Mouse (Mus musculus): ENCODE data around the gene Polr2g. TPM values are rescaled to one million over a fixed set of nuclear protein-coding genes. Genes with fewer than 3 reads are reported as not detected.

Gene Polr2g
- polyA plus RNA-seq, 1 experiment from 2014 or later = 129 TPM

DNA sequence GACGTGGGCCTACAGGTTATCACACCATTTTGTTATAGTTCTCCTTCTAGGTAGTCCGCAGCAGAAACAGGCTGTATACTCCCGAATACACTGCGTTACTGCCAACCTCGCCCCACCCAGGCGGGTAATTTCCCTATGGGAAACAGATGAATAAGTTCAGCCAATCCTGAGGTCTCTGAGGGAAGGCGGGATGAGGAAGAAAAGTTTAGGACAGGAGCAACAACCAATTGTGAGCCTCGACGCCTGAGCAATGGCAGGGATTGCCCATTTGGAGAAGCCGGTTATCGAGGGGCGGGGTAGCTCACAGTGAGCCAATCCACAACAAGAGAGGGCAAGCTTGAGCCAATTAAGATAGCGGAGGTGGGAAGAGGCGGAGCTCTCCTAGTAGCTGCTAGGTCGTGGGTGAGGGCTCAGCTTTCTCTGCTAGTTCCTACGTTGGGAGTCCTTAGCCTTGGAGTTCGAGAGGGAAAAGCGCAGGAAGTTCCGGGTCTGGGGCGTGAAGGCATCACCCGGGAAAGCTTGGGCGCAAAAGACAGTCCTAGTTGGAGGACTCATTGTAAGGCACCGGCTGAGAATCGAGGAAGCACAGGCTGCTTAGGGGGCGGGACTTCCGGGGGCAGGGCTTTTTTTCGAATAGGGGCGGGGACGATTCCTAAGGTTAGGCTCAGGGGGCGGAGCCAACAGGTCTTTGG is 3.9 kb upstream of the Polr2g start, which contains the start of gene Zbtb3:
Gene Zbtb3 (plus strand): TSS at position 426 of the 692 bp plus-strand sequence.
- Histone ChIP-seq H3K27me3 (ENCODE audit: control insufficient read depth, insufficient read depth, low read length) (no peaks in the 10 kb centered on the region), H3K27ac (ENCODE audit: low read length) (peak within 1 kb of the TSS; percentile 94), H3K9ac (ENCODE audit: low read length) (peak within 1 kb of the TSS; percentile 80), H3K9me3 (replicated peaks; ENCODE audit: control insufficient read depth, low read length) (no peaks in the 10 kb centered on the region), H3K4me2 (ENCODE audit: low read depth, low read length) (peak within 1 kb of the TSS; percentile 82), H3K4me3 (replicated peaks; ENCODE audit: low read length) (peak within 1 kb of the TSS; percentile 83), H3K4me1 (ENCODE audit: control insufficient read depth, insufficient read depth, low read length) (peaks cover 10% of the 10 kb centered on the region), H3K36me3 (ENCODE audit: control insufficient read depth, insufficient read depth, low read length) (peaks cover 7% of the 10 kb centered on the region; the same call in 1 of the 2 replicates)
- ATAC-seq (ENCODE audit: insufficient read depth, low FRiP score) = peak; percentile 97
- WGBS = under 1% methylated on average over 30 of the region's 30 CpGs

DNA sequence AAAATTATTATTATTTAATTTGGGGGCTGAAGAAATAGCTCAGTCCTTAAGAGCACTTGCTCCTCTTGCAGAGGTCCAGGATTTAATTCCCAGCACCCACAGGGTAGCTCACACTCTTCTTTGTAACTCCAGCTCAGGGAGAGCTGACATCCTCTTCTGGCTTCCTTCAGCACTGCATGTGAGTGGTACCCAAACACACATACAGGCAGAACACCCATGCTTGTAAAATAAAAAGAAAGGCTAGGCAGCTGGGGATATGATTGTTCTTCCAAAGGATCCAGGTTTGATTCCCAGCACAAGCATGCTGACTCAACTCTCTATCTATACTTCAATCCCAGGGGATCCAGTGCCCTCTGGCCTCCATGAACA is 554 bp upstream of the Polr2g start:
- H3K36me3 ChIP-seq (ENCODE audit: control insufficient read depth, insufficient read depth, low read length) = peaks cover 11% of the 10 kb centered on the region
- no peaks in the 10 kb centered on the region for H3K9me3 ChIP-seq (replicated peaks; ENCODE audit: control insufficient read depth, low read length)
- ATAC-seq (ENCODE audit: insufficient read depth, low FRiP score) = no peak
- peak overlapping the region; percentile 76 for H3K27ac ChIP-seq (ENCODE audit: low read length)
- H3K27me3 ChIP-seq (ENCODE audit: control insufficient read depth, insufficient read depth, low read length) = no peaks in the 10 kb centered on the region
- H3K4me3 ChIP-seq (replicated peaks; ENCODE audit: low read length) = peak overlapping the region; percentile 94; the same call in 1 of the 2 replicates
- peak overlapping the region; percentile 90; the same call in 1 of the 2 replicates for H3K4me2 ChIP-seq (ENCODE audit: low read depth, low read length)
- peak overlapping the region; percentile 90 for H3K9ac ChIP-seq (ENCODE audit: low read length)
- H3K4me1 ChIP-seq (ENCODE audit: control insufficient read depth, insufficient read depth, low read length) = peaks cover 13% of the 10 kb centered on the region

DNA sequence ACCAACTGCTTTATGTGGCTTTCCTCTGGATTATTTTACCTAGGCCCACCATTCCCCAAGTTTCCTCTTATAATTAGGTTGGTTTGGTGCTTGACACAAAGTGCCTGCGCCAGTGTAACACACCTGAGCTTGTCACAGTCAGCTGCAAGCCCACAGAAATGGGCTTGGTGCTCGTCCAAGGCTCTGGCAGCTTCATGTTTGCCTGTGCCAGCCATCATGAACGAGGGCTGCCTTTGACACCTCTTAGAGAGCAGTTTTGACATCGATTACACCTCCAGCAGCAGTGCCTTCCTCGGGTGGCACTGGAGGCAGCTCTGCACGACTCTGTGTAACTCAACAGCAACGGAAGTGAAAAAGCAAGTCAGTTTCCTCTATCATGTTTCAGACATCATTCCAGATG is 8.2 kb downstream of the Polr2g start:
- H3K27ac ChIP-seq (ENCODE audit: low read length) = no peak overlapping the region
- peaks cover 6% of the 10 kb centered on the region; the same call in 1 of the 2 replicates for H3K4me1 ChIP-seq (ENCODE audit: control insufficient read depth, insufficient read depth, low read length)
- 77% methylated on average over 7 of the region's 7 CpGs for WGBS
- H3K36me3 ChIP-seq (ENCODE audit: control insufficient read depth, insufficient read depth, low read length) = peaks cover 28% of the 10 kb centered on the region
- H3K4me2 ChIP-seq (ENCODE audit: low read depth, low read length) = no peak overlapping the region
- H3K27me3 ChIP-seq (ENCODE audit: control insufficient read depth, insufficient read depth, low read length) = no peaks in the 10 kb centered on the region
- H3K9me3 ChIP-seq (replicated peaks; ENCODE audit: control insufficient read depth, low read length) = no peaks in the 10 kb centered on the region
- ATAC-seq (ENCODE audit: insufficient read depth, low FRiP score) = no peak
- no peak overlapping the region for H3K4me3 ChIP-seq (replicated peaks; ENCODE audit: low read length)
- no peak overlapping the region for H3K9ac ChIP-seq (ENCODE audit: low read length)

- no peak for ATAC-seq (ENCODE audit: insufficient read depth, low FRiP score)
- Histone ChIP-seq H3K27me3 (ENCODE audit: control insufficient read depth, insufficient read depth, low read length) (no peaks in the 10 kb centered on the region), H3K4me1 (ENCODE audit: control insufficient read depth, insufficient read depth, low read length) (peaks cover 7% of the 10 kb centered on the region; the same call in 1 of the 2 replicates), H3K27ac (ENCODE audit: low read length) (no peak overlapping the region), H3K36me3 (ENCODE audit: control insufficient read depth, insufficient read depth, low read length) (peaks cover 19% of the 10 kb centered on the region), H3K4me2 (ENCODE audit: low read depth, low read length) (no peak overlapping the region), H3K9ac (ENCODE audit: low read length) (no peak overlapping the region), H3K9me3 (replicated peaks; ENCODE audit: control insufficient read depth, low read length) (no peaks in the 10 kb centered on the region), H3K4me3 (replicated peaks; ENCODE audit: low read length) (no peak overlapping the region)
- 61% methylated on average over 1 of the region's 1 CpGs for WGBS
Observed at GRCm38 (mm10) chr19:8789171-8789570, 9.2 kb downstream of the Polr2g start.

GRCm38 (mm10) chr19:8788521-8788920 is 9.9 kb downstream of the Polr2g start:
- Histone ChIP-seq H3K9ac (ENCODE audit: low read length) (no peak overlapping the region), H3K27ac (ENCODE audit: low read length) (no peak overlapping the region), H3K27me3 (ENCODE audit: control insufficient read depth, insufficient read depth, low read length) (no peaks in the 10 kb centered on the region), H3K4me3 (replicated peaks; ENCODE audit: low read length) (no peak overlapping the region), H3K9me3 (replicated peaks; ENCODE audit: control insufficient read depth, low read length) (no peaks in the 10 kb centered on the region), H3K4me1 (ENCODE audit: control insufficient read depth, insufficient read depth, low read length) (peaks cover 7% of the 10 kb centered on the region; the same call in 1 of the 2 replicates), H3K4me2 (ENCODE audit: low read depth, low read length) (no peak overlapping the region), H3K36me3 (ENCODE audit: control insufficient read depth, insufficient read depth, low read length) (peaks cover 14% of the 10 kb centered on the region)
- no peak for ATAC-seq (ENCODE audit: insufficient read depth, low FRiP score)
- WGBS = 24% methylated on average over 3 of the region's 3 CpGs

DNA sequence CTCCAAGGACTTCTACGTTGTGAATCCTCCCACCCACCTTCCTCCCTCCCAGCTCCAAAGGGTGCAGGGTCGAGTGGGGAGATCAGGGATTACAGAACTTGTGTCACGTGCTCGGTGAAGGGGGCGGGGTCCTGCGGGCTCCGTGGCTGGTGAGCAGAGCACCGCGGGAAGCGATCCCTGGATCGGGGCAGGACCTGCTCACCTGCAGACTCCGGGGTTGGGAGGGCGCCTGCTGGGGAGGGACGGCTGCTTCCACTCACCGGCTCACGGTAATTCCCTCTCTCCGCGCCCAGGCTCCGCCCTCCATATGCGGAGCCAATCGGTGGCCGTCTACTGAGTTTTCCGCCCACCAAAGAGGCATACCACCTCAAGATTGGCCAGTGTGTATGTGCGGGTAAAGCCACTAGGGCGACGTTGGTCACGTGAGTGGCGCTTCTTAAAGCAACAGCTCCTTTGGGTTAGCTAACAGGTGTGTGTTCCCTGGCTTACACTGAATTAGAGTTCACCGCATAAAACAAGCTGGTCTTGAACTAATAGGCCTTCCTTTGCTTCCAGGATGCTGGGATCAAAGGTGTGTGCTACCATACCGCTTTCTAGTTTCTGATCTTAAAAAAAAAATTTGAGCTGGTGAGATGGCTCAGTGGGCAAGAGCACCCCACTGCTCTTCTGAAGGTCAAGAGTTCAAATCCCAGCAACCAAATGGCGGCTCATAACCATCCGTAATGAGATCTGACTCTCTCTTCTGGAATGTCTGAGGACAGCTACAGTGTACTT is 12.2 kb downstream of the Polr2g start, which contains the start of gene Taf6l:
Gene Taf6l (minus strand): TSS at position 410 of the 774 bp plus-strand sequence.
- no peaks in the 10 kb centered on the region for H3K27me3 ChIP-seq (ENCODE audit: control insufficient read depth, insufficient read depth, low read length)
- H3K9me3 ChIP-seq (replicated peaks; ENCODE audit: control insufficient read depth, low read length) = no peaks in the 10 kb centered on the region
- WGBS = under 1% methylated on average over 32 of the region's 32 CpGs
- H3K4me2 ChIP-seq (ENCODE audit: low read depth, low read length) = peak within 1 kb of the TSS; percentile 66
- H3K4me3 ChIP-seq (replicated peaks; ENCODE audit: low read length) = peak within 1 kb of the TSS; percentile 61
- ATAC-seq (ENCODE audit: insufficient read depth, low FRiP score) = peak; percentile 99
- H3K9ac ChIP-seq (ENCODE audit: low read length) = peak within 1 kb of the TSS; percentile 80
- peaks cover 4% of the 10 kb centered on the region; the same call in 1 of the 2 replicates for H3K36me3 ChIP-seq (ENCODE audit: control insufficient read depth, insufficient read depth, low read length)
- H3K27ac ChIP-seq (ENCODE audit: low read length) = peak within 1 kb of the TSS; percentile 77
- H3K4me1 ChIP-seq (ENCODE audit: control insufficient read depth, insufficient read depth, low read length) = peaks cover 7% of the 10 kb centered on the region; the same call in 1 of the 2 replicates

- no peak for ATAC-seq (ENCODE audit: insufficient read depth, low FRiP score)
- 3% methylated on average over 20 of the region's 20 CpGs for WGBS
- peaks cover 17% of the 10 kb centered on the region; the same call in 1 of the 2 replicates for H3K36me3 ChIP-seq (ENCODE audit: control insufficient read depth, insufficient read depth, low read length)
Observed at GRCm38 (mm10) chr19:8774951-8775421, 23.4 kb downstream of the Polr2g start.

GRCm38 (mm10) chr19:8774086-8774835 is 24.1 kb downstream of the Polr2g start, which contains the start of gene Tmem179b:
Gene Tmem179b (minus strand): TSS chr19:8774467.
- Histone ChIP-seq H3K27ac (ENCODE audit: low read length) (peak within 1 kb of the TSS; percentile 99), H3K4me1 (ENCODE audit: control insufficient read depth, insufficient read depth, low read length) (peaks cover 26% of the 10 kb centered on the region), H3K9me3 (replicated peaks; ENCODE audit: control insufficient read depth, low read length) (no peaks in the 10 kb centered on the region), H3K4me2 (ENCODE audit: low read depth, low read length) (peak within 1 kb of the TSS; percentile 91), H3K4me3 (replicated peaks; ENCODE audit: low read length) (peak within 1 kb of the TSS; percentile 94), H3K9ac (ENCODE audit: low read length) (peak within 1 kb of the TSS; percentile 100), H3K27me3 (ENCODE audit: control insufficient read depth, insufficient read depth, low read length) (no peaks in the 10 kb centered on the region), H3K36me3 (ENCODE audit: control insufficient read depth, insufficient read depth, low read length) (peaks cover 19% of the 10 kb centered on the region)
- ATAC-seq (ENCODE audit: insufficient read depth, low FRiP score) = peak; percentile 94
- 0% methylated on average over 63 of the region's 68 CpGs for WGBS

More at GRCm38 (mm10) chr19:8774951-8775421, 23.4 kb downstream of the Polr2g start:
- Histone ChIP-seq H3K9ac (ENCODE audit: low read length) (peak overlapping the region; percentile 100), H3K27me3 (ENCODE audit: control insufficient read depth, insufficient read depth, low read length) (no peaks in the 10 kb centered on the region), H3K4me3 (replicated peaks; ENCODE audit: low read length) (peak overlapping the region; percentile 94), H3K4me1 (ENCODE audit: control insufficient read depth, insufficient read depth, low read length) (peaks cover 26% of the 10 kb centered on the region), H3K27ac (ENCODE audit: low read length) (peak overlapping the region; percentile 99), H3K4me2 (ENCODE audit: low read depth, low read length) (peak overlapping the region; percentile 91), H3K9me3 (replicated peaks; ENCODE audit: control insufficient read depth, low read length) (no peaks in the 10 kb centered on the region)
